Mouse (Mus musculus) T-helper 2 cell (primary cell): ENCODE data around the gene Atxn7l1.

Experiments
- in situ Hi-C: fragments of 300-600 bp; cut with MboI, MseI; formaldehyde crosslinking; loops from one replicate; pipeline ENCODE4 v1.15.1; 2025; ENCODE audit warnings: high pct_unique_total_duplicates

The Atxn7l1 gene

GRCm38 (mm10) chr12:33146622-33147433 lies 665 bp upstream of the Atxn7l1 start:
- in situ Hi-C loops: loop anchor here (25.0 kb wide), 1 partner anchor 110 kb away; no protein-coding TSS in a partner anchor

DNA sequence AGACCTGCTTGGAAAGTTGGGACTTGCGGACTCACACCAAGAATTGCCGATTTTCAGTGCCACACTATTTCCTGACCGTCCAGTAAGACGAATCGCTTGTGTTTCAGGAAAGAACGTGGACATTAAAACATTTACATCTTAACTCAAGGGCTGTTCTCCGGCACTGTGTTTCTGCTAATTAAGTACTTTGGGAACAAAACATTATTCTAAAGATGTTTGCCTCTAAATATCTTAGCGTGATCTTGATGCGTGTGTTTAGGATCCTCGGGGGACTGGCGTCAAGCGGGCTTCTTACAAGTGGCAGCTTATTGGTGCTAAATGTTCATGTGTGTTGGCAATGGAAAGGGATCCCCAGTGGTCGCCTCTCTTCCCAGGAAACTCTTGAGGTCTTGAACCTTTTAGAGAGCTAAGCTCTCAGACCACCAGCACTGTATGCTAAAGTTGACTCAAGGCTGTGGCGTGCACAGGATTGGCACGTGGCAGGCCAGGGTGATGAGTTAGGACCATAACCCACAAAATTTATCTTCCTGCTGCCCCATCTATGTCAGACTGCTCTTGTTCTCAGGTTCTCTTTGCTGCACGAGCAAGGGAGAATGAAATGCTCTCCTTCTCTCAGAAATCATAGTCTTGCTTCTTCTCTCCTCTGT lies 2.2 kb downstream of the Atxn7l1 start:
- in situ Hi-C loops: loop anchor here (25.0 kb wide), 2 partner anchors 112 to 937 kb away; partner anchors contain the start of gene Pik3cg

GRCm38 (mm10) chr12:33153131-33153530 lies 5.6 kb downstream of the Atxn7l1 start:
- in situ Hi-C loops: loop anchor here (25.0 kb wide), 1 partner anchor 941 kb away; the partner anchor contains the start of gene Pik3cg

GRCm38 (mm10) chr12:33153850-33154249 lies 6.4 kb downstream of the Atxn7l1 start:
- in situ Hi-C loops: loop anchor here (25.0 kb wide), 1 partner anchor 942 kb away; the partner anchor contains the start of gene Pik3cg

GRCm38 (mm10) chr12:33154732-33155131 lies 7.2 kb downstream of the Atxn7l1 start:
- in situ Hi-C loops: loop anchor here (25.0 kb wide), 1 partner anchor 942 kb away; the partner anchor contains the start of gene Pik3cg

GRCm38 (mm10) chr12:33156334-33157018 lies 9.0 kb downstream of the Atxn7l1 start:
- in situ Hi-C loops: loop anchor here (25.0 kb wide), 1 partner anchor 944 kb away; the partner anchor contains the start of gene Pik3cg

- in situ Hi-C loops: loop anchor here (25.0 kb wide), 1 partner anchor 946 kb away; the partner anchor contains the start of gene Pik3cg
Measured at GRCm38 (mm10) chr12:33158256-33158655, 10.8 kb downstream of the Atxn7l1 start.

GRCm38 (mm10) chr12:33160406-33160805 lies 12.9 kb downstream of the Atxn7l1 start:
- in situ Hi-C loops: loop anchor here (25.0 kb wide), 1 partner anchor 948 kb away; the partner anchor contains the start of gene Pik3cg

GRCm38 (mm10) chr12:33162541-33162940 lies 15.0 kb downstream of the Atxn7l1 start:
- in situ Hi-C loops: loop anchor here (25.0 kb wide), 1 partner anchor 950 kb away; the partner anchor contains the start of gene Pik3cg

DNA sequence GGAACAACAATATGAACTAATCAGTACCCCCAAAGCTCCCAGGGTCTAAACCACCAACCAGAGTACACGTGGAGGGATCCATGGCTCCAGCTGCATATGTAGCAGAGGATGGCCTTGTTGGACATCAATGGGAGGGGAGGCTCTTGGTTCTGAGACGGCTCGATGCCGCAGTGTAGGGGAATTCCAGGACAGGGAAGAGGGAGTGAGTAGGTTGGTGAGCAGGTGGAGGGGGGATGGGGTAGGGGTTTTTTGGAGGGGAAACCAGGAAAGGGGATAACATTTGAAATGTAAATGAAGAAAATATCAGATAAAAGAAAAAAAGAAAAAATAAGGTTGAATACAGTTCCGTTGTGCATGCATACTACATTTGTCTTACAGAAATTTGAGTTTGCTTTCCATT lies 16.5 kb downstream of the Atxn7l1 start:
- in situ Hi-C loops: loop anchor here (25.0 kb wide), 1 partner anchor 952 kb away; the partner anchor contains the start of gene Pik3cg

DNA sequence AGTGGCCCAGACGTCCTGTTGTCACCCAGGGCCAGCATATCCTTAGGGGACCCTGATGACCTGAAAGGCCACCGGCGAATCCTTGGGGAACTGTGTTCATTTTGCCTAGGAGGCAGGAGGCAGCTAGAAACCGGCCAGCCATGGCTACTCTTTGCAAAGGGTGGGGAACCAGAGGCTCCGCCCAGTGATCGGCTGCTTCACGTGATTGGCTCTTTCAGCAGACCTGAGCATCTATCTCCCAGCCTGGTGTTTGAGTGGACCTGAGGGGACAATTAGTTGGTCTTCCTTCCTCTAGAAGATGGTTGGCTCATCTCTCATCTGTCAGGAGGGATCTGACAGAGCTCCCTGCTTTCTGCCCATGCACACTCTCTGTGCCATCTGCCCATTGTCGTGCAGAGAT lies 19.2 kb downstream of the Atxn7l1 start:
- in situ Hi-C loops: loop anchor here (25.0 kb wide), 1 partner anchor 954 kb away; the partner anchor contains the start of gene Pik3cg

GRCm38 (mm10) chr12:33167545-33167944 lies 20.1 kb downstream of the Atxn7l1 start:
- in situ Hi-C loops: loop anchor here (25.0 kb wide), 1 partner anchor 955 kb away; the partner anchor contains the start of gene Pik3cg

GRCm38 (mm10) chr12:33168491-33168890 lies 21.0 kb downstream of the Atxn7l1 start:
- in situ Hi-C loops: loop anchor here (25.0 kb wide), 1 partner anchor 956 kb away; the partner anchor contains the start of gene Pik3cg

- in situ Hi-C loops: loop anchor here (25.0 kb wide), 1 partner anchor 958 kb away; the partner anchor contains the start of gene Pik3cg
Measured at GRCm38 (mm10) chr12:33169777-33170494, 22.4 kb downstream of the Atxn7l1 start.

- in situ Hi-C loops: loop anchor here (25.0 kb wide), 1 partner anchor 959 kb away; the partner anchor contains the start of gene Pik3cg
Measured at GRCm38 (mm10) chr12:33170822-33171221, 23.3 kb downstream of the Atxn7l1 start.

GRCm38 (mm10) chr12:33172926-33173325 lies 25.4 kb downstream of the Atxn7l1 start:
- in situ Hi-C loops: loop anchor here (25.0 kb wide), 1 partner anchor 961 kb away; the partner anchor contains the start of gene Pik3cg

GRCm38 (mm10) chr12:33173720-33174141 lies 26.2 kb downstream of the Atxn7l1 start:
- in situ Hi-C loops: loop anchor here (25.0 kb wide), 1 partner anchor 961 kb away; the partner anchor contains the start of gene Pik3cg

GRCm38 (mm10) chr12:33174171-33174570 lies 26.7 kb downstream of the Atxn7l1 start:
- in situ Hi-C loops: loop anchor here (25.0 kb wide), 1 partner anchor 962 kb away; the partner anchor contains the start of gene Pik3cg

DNA sequence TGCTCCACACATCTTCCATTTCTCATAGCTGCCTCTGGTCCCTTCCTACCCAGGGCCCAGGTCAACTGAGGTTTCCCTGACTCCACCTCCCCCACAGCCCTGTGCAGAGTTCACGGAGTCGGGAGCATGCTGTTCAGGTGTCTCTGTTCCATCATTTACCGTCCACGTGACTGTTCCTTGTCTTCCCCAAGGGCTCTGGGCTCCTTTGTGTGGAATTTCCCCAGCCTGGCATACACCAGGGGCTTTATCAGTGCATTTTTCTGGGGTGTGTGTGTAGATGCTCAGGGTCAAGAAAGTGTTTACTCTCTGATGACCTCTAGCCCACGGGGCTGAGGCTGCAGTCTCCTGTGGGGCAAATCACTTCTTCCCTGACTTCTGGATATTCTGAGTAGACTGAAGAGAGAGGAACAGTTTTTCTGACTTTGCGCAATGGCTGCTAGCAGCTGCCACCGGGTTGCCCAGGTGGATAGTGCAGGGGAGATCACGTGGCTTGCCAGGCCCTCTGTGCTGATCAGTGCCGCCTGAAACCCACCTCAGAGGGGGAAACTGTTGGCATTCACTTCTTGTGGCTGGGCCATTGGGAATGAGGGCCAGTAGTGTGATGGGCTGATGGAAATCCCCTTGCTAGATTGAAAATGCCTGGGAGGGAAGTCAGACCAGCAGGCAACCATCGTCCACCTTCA lies 27.3 kb downstream of the Atxn7l1 start:
- in situ Hi-C loops: loop anchor here (25.0 kb wide), 1 partner anchor 963 kb away; the partner anchor contains the start of gene Pik3cg
